Mouse (Mus musculus): ENCODE data around the gene Eogt.

Gene Eogt

DNA sequence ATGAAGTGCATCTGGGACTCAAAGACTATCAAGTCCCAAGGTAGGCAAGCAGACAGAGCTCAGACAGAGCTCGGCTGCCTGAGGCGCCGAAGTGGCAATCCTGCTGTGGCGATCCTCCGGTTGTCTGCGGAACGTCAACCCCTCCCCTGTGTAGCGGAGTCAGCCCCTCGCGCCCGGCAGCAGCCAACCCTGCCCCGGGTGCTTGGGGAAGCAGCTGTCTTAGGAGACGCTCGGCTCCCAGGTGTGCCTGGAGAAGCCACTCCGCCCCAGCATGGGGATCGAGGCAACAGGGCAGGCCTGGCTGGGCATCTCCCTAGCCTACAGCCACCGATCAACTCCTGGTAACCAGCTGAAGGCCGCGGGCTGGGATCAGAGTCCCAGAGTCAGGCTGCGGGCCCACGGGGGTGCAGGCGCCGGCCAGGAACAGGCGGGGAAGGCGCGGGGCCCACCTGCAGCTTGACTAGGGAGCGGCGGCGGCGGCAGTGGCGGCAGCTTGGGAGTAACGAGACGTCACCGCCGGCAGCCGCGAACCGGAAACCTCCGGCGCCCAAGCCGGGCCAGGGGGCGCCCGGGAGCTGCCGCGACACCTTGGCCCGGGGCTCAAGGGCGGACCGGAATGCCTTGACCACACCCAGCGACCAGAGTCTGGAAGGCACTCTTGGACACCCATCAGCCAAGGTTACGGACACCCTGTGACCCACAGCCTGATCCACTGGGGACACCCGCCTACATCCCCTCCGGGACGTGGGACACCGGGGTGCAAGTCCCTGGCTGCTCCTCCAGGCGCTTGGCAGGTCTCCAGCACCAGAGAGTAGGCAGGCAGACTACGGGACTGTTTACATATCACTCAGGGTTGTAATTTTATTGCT is at the start of gene Eogt:
Eogt (minus strand) TSS at position 800 of the 869 bp plus-strand sequence.
- DNase-seq (ENCODE audit: low read depth, low spot score): peak; percentile 23

DNA sequence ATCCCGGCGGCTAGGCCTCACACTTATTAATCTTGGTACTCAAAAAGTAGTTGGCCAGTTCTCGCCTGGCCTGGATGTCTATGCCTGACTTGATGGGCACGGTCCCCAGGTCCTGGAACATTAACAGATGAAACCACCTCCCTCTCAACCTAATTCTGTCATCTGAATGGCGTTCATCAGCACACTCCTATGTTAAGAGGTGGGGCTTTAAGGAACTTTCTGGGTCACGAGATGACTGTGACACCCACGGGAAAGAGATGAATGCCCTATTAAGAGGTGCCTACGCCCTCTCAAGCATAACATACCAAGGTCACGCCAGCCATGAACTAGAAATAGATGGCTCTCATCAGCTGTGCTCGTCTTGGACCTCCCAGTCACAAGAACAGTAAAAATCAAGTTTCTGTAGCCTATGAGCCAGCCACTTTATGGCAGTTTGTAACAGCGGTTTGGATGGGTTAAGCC is 30.4 kb upstream of the Eogt start:
- no peak for DNase-seq (ENCODE audit: low read depth, low spot score)

DNA sequence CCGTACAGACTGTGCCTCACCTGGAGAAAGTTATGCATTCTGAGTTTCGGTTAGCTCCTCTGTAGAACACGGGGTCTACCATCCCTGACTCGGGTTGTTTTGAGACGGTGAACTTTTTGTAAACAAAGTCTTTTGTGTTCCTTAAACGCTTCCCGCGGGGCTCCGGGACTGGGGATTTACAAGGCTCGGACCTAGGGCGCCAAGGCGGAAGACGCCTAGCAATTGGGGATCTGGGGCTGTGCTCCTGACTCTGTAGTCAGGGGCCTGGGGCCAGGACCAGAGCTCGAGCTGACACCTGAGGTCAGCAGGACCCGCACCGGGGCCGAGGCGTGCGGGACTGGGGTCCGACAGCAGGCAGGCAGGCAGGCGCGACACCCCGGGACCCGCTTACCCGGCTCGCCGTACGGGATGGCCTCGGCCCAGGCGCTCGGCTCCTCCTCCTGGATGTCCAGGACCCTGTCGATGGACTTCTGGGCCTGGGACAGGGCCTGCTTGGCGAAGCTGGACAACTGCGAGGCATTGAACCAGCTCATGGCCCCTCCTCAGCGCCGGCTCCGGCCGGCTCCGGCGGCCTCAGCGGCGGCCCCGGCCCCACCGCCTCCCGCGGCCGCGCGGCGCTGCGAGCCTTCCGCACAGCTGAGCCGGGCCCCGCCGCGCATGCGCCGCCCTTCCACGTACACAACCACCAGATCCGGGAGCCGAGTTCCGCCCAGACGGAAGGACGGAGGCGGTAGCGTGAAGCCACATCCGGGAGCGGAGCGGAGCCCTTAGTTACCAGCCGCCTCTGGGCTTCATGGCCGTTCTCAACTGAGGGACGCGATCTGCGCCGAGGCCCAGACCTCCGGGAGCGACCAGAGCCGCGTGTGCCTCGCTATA is 29.7 kb upstream of the Eogt start, which contains the start of gene Tmf1:
Tmf1 (minus strand) TSS at position 632 of the 876 bp plus-strand sequence.
- DNase-seq (ENCODE audit: low read depth, low spot score): peak; percentile 83

DNA sequence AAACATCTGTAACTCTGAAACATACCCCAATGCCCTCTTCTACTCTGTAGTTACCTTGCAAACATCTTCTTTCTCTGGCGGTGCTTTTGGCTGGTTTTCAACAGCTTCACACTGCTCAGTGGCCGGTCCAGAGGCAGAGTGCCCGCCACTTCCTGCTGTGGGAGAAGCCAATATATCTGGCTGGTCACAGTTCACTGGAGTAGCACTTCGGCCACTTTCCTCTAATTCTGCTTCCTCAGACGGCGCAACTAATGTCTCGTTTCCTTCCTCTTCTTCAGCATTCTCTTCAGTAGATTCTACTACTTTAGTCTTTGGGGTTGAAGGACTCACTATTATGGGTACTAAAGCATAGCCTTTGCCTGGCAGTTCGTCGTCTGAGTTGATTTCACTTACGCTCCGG is 26.7 kb upstream of the Eogt start:
- no peak for DNase-seq (ENCODE audit: low read depth, low spot score)

DNA sequence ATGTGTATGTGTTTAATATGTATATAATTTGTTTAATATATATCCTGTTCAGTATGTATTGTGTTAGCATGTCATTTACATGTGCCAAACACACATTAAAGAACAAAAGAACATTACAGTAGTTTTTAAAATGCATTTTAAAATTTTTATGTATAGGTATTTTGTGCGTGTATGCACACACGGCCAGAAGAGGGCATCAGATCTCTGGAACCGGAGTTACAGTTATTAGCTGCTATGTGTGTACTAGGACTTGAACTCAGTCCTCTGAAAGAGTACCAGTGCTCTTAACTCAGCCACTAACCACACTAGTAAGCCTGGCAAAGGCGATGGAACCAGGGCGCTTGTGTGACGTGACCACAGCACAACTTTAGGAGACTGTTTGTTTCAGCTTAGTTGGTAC is 1.2 kb upstream of the Eogt start:
- no peak for DNase-seq (ENCODE audit: low read depth, low spot score)

DNA sequence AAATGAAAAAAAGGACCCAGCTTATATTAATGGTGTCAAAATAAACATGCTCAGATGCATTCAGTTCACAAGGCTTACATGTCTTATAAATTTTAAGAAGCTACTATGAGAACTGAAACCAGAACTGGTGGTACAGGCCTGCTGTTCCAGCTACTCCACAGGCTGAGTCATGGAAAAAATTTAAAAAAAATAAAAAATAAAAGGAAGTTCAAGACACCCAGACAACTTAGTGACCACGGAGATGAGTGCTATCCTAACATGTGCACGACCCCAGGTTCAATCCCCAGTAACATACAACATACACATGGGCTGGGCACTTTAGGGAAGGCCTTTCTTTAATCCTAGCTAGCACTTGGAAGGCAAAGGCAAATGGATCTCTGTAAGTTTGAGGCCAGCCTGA is 739 bp upstream of the Eogt start:
- no peak for DNase-seq (ENCODE audit: low read depth, low spot score)

DNA sequence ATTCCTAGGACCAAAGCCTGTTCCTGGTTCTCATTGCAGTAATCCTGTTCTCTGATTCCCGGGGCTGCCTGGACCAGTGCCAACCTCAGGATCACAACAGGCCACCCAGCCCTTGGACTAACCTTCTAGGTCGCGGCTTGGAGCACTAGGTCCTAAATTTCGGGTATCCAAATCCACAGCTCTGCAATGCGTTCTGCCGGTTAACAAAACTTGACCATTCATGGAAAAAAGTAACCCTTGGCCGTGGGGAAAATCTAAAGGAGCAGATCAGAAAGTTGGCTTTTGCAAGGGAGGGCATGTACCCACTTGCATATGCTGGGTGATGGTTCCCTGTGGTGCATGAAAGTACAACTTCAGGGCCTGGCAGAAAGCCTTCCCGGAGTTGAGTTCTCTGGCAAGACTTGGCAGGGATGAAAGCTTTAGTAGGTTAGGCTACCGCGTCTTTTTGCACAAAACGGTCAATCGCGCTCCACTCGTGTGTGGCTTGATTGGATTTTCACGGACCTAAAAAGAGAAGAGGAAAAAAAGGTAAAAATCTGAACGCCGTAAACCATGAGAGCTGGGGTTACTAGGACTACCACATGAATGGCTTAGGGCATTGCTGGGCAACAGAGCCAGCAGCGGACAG is 1.1 kb downstream of the Eogt start:
- DNase-seq (ENCODE audit: low read depth, low spot score): peak; percentile 24

DNA sequence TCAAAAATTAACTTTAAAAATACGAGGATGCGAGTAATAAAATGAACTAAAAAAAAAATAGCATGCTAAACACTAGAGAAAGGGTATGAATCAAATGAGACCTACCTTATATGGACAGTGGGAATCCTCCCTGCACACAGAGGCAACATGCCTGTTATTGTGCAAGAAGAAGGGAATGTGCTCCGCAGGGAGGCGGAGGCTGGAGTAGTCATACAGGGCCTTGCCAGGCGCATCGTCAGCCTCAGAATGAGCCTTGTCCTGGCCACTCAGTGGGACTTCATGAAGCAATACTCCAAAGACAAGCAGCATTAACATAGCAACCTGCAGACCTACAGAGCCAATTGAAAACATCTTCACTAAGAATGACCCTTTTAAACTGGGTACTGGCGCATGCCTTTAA is 3.8 kb downstream of the Eogt start:
- DNase-seq (ENCODE audit: low read depth, low spot score): no peak

DNA sequence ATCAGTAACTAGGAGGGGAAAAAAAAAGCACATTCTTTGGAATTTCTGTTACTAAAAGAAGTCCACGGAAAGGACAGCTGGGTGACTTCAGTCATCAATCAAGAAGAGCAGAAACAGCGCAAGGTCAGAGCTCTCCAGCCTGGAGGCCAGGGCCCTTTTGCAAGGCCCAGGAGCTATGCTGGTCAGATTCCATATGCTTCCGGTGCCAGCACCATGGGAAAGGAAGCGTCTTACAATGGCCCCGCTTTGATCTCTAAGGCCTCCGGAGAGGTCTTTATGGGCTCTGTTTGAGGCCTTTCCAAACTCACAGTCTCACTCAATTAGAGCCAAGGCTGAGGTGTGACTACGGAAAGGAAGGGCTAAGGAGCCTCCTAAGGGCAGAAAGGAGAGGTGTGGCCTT is 4.6 kb downstream of the Eogt start:
- no peak for DNase-seq (ENCODE audit: low read depth, low spot score)

DNA sequence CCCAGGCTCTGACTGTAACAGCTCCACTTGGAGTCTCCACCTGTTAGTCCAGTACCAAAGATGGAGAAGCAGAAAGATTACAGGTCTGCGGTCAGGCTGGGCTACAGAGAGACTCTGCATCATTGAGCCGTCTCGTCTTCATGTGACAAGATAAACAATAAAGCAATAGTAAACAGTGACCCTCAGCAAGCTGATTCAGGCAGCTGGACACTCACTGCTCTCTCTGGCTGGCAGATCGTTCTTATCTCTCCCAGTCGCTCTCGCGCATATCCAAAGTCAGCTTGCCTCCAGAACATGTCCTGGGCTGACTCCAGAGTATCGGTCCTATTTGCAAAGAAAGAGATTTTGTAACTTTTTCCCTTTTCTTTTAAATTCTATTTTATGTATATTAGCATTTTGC is 6.4 kb downstream of the Eogt start:
- DNase-seq (ENCODE audit: low read depth, low spot score): no peak

DNA sequence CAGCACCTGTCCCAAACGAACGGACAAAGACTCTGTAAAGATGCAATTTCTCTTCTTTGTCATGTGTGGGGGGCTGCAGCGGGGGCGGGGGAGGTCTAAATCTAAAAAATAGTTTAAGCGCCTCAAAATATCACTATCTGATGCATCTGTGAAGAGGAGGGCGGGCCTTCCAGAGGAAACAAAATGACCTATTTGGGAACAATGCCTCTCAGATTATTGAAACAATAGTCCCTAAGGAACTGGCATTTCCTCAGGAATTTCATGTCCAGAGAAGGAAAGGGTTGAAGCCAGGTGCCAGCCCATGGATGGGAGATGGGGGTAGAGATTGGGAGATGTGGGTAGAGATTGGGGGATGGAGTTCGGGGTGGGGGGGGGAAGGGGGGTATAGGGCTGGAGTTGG is 7.2 kb downstream of the Eogt start:
- DNase-seq (ENCODE audit: low read depth, low spot score): no peak

DNA sequence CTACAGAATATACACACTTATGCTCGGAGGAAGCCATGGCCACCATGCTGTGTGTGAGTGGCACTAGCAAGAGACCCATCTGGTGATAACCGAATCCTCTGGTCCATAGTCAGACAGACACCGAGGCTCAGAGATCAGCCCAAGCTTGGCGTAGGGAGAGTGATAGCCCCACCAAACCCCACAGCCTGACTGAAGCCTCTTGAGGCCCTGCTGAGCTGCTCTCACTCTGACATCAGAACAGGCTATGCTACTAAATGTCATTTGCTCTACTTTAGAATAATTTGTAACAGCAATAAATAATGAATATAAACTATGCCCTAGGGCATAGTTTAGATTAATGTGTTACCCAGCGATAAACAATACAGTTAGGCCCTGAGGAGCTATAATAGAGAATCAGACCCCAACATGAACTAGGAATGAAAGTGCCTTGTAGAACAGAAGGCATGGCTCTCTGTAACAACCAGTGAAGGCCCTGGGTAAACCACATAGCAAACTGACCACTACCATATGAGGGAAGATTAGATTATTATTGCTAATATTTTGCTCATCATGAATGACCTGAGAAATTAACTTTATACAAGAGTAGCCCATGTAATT is 16.2 kb downstream of the Eogt start:
- no peak for DNase-seq (ENCODE audit: low read depth, low spot score)

DNA sequence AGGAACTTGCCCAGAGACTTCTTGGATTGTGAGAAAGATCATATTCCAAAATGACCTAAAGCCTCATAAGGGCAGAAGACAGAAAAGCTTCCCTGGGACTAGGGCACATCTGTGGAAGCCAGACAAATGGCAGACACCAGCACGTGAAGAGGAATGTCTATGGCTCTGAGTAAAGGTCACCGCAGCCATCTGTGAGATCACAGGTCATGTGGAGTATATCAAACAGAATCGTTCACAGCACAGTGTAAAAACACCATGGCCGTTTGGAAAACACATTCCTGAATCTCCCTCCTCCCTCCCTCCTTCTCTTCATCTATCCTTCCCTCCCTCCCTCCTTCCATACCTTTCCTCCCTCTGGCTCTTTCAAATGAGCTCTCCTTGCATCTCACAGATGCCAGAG is 17.2 kb downstream of the Eogt start:
- DNase-seq (ENCODE audit: low read depth, low spot score): no peak

DNA sequence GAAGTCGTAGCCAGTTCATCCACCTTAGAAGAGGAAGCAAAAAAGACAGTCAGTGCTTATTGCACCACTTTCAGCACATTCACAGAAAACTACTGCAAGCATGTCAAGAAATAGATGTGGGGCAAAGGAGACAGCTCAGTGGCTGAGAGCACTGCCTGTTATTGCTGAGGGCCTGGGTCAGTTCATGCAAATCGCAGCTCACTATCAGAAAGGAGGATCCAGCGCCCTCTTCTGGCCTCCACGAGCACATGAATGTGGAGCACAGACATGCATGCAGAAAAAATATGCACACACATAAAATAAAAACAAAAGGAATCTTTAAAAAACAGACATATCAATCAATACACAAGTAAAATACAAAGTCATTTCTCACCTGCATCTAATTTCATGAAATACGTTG is 18.0 kb downstream of the Eogt start:
- no peak for DNase-seq (ENCODE audit: low read depth, low spot score)

DNA sequence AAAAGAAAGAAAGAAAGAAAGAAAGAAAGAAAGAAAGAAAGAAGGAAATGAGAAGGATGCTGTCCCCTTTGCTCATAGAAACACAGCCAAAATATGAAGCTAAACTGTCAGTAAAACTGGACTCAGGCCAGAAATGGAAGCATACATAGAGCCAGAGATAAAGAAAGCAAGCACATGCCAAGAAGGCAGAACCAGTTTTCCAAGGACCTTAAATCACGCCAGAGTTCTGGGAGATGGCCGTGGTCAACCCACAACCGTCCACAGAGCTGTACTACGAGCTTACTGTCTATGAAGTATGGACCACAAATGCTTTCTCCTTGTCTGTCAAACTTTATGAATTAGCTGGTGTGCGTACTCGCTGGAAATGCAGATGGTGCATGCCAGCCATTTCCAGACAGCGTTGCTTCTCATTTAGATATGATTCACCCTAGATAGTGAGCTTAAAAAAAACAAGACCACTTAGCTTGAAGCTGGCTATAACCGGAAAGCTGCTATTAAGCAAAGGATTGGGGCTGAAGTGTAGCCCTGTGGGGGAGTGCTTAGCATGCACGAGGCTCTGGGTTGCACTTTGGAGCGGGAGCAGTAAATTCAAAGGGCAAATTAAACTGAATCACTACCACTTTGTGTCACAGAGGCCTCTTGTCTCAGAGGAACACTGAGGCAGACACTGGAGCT is 24.5 kb downstream of the Eogt start:
- DNase-seq (ENCODE audit: low read depth, low spot score): no peak

DNA sequence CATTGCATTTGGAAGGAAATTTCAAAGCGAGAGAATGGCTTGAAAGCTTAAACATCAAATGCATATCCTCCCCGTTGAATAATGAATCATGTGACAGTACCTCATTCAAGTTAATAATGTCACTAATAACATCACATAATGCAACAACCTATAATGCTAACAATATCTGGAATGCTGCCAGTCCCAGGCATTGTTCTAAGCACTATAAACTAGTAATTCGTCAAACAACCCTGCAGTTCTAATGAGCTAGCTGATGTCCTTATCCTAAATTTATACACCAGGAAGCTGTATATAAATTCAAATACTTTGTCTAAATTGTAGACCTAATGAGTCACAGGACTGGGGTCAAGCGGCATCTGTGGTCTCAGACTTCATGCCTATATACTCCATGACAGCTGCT is 28.1 kb downstream of the Eogt start:
- DNase-seq (ENCODE audit: low read depth, low spot score): no peak

DNA sequence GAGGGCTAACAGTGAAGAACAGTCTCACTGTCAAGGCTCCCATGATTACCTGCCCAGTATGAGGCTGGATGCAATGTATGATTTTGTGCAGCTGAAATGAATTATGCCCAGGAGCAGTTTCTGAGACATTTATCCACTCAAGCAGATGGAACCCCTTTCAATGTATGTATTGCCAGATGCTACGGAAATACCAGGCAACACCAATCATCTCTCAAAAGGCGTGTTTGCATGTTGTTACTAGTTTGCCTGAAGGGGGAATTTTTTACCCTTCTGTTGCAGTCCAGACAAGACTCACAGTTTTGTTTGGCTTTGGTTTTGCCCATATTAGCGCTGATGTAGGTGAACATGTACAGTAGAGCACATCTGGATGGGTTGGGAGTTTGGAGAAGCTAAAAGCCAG is 30.7 kb downstream of the Eogt start:
- DNase-seq (ENCODE audit: low read depth, low spot score): no peak

DNA sequence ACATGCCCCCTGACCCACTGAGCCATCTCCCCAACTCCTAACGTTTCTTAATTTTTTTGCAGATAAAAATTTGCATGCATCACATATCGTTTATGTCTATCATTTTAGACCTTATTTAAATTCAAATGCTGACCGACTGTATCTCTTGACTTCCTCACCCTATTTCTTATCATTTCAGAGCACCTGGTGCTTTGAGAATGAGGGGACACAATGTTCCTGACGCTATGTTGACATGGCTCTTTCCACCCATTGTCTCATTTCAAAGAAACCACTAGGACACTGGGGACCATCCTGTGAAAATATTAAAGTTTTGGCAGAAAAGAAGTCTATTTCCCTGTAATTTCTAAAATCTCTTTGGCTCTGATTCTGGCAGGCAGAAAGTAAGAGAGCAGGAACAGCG is 32.1 kb downstream of the Eogt start:
- DNase-seq (ENCODE audit: low read depth, low spot score): no peak

DNA sequence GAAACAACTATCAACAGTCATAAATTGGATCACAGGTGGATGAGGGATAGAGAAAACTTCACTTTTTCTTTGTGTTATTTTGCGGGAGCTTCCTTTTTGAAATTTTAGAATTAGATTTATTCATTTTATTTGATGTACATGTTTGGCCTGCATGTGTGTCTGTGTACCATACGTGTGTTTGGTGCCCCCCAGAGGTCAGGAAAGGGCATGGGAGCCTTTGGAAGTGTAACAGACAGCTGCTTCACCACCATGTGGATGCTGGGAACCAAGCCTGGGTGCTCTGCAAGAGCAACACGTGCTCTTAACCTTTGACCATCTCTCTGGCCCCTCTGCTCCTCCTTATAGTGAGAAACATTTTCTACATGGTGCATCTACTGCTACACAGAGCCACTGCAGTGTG is 34.2 kb downstream of the Eogt start:
- no peak for DNase-seq (ENCODE audit: low read depth, low spot score)

DNA sequence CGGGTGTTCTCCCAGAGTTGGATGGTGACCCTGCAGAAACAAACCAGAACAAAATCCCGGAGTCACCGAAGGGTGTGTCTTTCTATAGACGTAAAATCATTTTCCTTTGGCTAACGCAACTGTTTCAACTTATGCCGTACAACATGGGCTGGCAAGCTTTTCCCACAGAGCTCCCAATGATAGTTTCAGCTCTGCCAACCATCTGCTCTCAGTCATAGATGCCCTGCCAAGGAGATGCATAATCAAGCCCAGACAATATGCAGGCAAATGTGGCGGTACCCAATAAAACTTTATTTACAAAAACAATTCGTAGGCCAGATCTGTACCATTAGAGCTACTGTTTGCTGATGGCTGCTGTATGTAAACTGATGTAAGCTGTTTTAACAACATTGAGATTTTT is 36.8 kb downstream of the Eogt start:
- DNase-seq (ENCODE audit: low read depth, low spot score): no peak

DNA sequence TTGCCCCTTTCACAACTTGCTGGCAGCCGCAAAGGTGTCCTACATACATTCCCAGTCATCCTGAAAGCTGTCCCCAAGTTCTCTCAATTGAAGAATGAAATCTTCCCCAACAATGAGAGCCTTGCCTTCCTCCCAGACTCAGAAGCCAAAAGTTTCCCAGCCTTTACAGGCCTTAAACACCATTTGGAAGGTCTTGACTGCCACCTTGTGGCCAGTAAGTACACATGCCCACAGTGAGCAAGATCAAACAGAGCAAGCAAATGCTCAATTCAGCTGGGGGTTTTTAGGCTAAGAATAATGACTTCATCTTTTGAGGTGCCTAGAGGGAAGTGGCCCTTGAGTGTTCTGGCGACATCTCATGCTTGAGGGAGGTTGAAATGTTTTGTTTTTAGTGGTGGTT is 42.2 kb downstream of the Eogt start:
- DNase-seq (ENCODE audit: low read depth, low spot score): peak; percentile 58
